ENCODE assay signal across 9 mouse cellular contexts in genomic region chr8:94812645-94813098, GRCm38 (mm10). TPM values are rescaled to one million over a fixed set of nuclear protein-coding genes. Genes with fewer than 3 reads are reported as not detected.
DNase-seq lines count a peak whose midpoint lies in the region; ATAC-seq and TF ChIP-seq lines count a peak whose summit lies in the region.
"Had no signal": no experiment of that assay in that cellular context is flagged by ENCODE, and none has a peak within 500 bp of the region (broad histone marks: within the 10 kb centered on the region; RNA-seq: fewer than 3 reads in every experiment).

No protein-coding gene starts in this region.

- dilution Hi-C loops in CH12.LX (cut with MboI; ENCODE audit: extremely low pct_ligation_motif_present, extremely low pct_unique_long_range_greater_than_20kb, low sequenced_read_pairs): no loop called here

- H3K27me3 ChIP-seq in CH12.LX (replicated peaks): no peaks in the 10 kb centered on the region
- no peaks in the 10 kb centered on the region for H3K27me3 ChIP-seq in forebrain, embryonic 11.5 days (ENCODE audit: control insufficient read depth, insufficient read depth, low read length)
- H3K27me3 ChIP-seq in heart, embryonic 15.5 days: 0 out of 2 replicates have a peak, but pooled peaks cover 2% of the 10 kb centered on the region
- no peaks in the 10 kb centered on the region for H3K27me3 ChIP-seq in liver, adult 2 months (ENCODE audit: control insufficient read depth, insufficient read depth, low read length)
- no peaks in the 10 kb centered on the region for H3K27me3 ChIP-seq in stomach, embryonic 16.5 days (ENCODE audit: control insufficient read depth, insufficient read depth, low read length)

- H3K79me2 ChIP-seq in CH12.LX (replicated peaks; ENCODE audit: control insufficient read depth, extremely low read depth, insufficient read depth, poor library complexity, severe bottlenecking): no peaks in the 10 kb centered on the region
- H3K79me2 ChIP-seq in liver, adult 2 months (ENCODE audit: control insufficient read depth, insufficient read depth, low read length): no peaks in the 10 kb centered on the region

- in situ Hi-C loops in CH12.LX (cut with MboI; ENCODE audit: low pct_ligation_motif_present, low pct_unique_long_range_greater_than_20kb, low sequenced_read_pairs): no loop called here

- no peak overlapping the region for H3K4me3 ChIP-seq in CH12.LX (replicated peaks in 1 of 3; ENCODE audit: low read depth in 2 of 3, low read length in 2 of 3, poor library complexity in 1 of 3)
- no peak overlapping the region for H3K4me3 ChIP-seq in forebrain, embryonic 11.5 days (ENCODE audit: low read depth, low read length)
- H3K4me3 ChIP-seq in heart, embryonic 15.5 days: no peak overlapping the region
- no peak overlapping the region for H3K4me3 ChIP-seq in liver, adult 2 months (ENCODE audit: insufficient read depth, low read depth, low read length)
- no peak overlapping the region for H3K4me3 ChIP-seq in stomach, embryonic 16.5 days (replicated peaks; ENCODE audit: low read length)
- H3K4me3 ChIP-seq: erythroblast, embryonic 14.5 days had no signal

- H3K4me1 ChIP-seq in CH12.LX (ENCODE audit: control insufficient read depth in 1 of 2, insufficient read depth in 2 of 2): peaks cover 36 to 65% of the 10 kb centered on the region in 2 experiments
- peaks cover 3% of the 10 kb centered on the region; the same call in 1 of the 2 replicates for H3K4me1 ChIP-seq in forebrain, embryonic 11.5 days (replicated peaks; ENCODE audit: control insufficient read depth, insufficient read depth, low read length)
- H3K4me1 ChIP-seq in heart, embryonic 15.5 days (replicated peaks): peaks cover 3% of the 10 kb centered on the region; the same call in 1 of the 2 replicates
- H3K4me1 ChIP-seq in liver, adult 2 months (ENCODE audit: control insufficient read depth, insufficient read depth, low read length): no peaks in the 10 kb centered on the region
- no peaks in the 10 kb centered on the region for H3K4me1 ChIP-seq in stomach, embryonic 16.5 days (ENCODE audit: control insufficient read depth, insufficient read depth, low read length)

- no peaks in the 10 kb centered on the region for H3K9me3 ChIP-seq in CH12.LX (replicated peaks; ENCODE audit: low read length)
- H3K9me3 ChIP-seq in forebrain, embryonic 11.5 days (ENCODE audit: control insufficient read depth, low read length): no peaks in the 10 kb centered on the region
- H3K9me3 ChIP-seq in heart, embryonic 15.5 days (replicated peaks): no peaks in the 10 kb centered on the region
- H3K9me3 ChIP-seq in stomach, embryonic 16.5 days (replicated peaks; ENCODE audit: control insufficient read depth, low read length): no peaks in the 10 kb centered on the region

- peak; percentile 17 to 91; a peak in 2 of 4 replicates for TF ChIP-seq CTCF in CH12.LX (conservative IDR thresholded peaks at IDR 0.05 in 1 of 2, IDR thresholded peaks at IDR 0.05 in 1 of 2; ENCODE audit: low read depth in 2 of 2, low read length in 2 of 2)
- TF ChIP-seq CTCF in liver, adult 2 months (IDR thresholded peaks at IDR 0.05; ENCODE audit: low read depth, low read length): peak; percentile 48

- no peak overlapping the region for H3K27ac ChIP-seq in CH12.LX (ENCODE audit: insufficient read depth, low read depth)
- no peak overlapping the region for H3K27ac ChIP-seq in forebrain, embryonic 11.5 days (ENCODE audit: low read depth, low read length)
- no peak overlapping the region for H3K27ac ChIP-seq in heart, embryonic 15.5 days
- no peak overlapping the region for H3K27ac ChIP-seq in liver, adult 2 months (replicated peaks; ENCODE audit: insufficient read depth, low read depth, low read length)
- no peak overlapping the region for H3K27ac ChIP-seq in stomach, embryonic 16.5 days (ENCODE audit: low read length)

- peaks cover 0 to 8% of the 10 kb centered on the region in 2 experiments for H3K36me3 ChIP-seq in CH12.LX (replicated peaks in 1 of 2; ENCODE audit: control insufficient read depth in 1 of 2, insufficient read depth in 1 of 2, low read length in 1 of 2)
- no peaks in the 10 kb centered on the region for H3K36me3 ChIP-seq in forebrain, embryonic 11.5 days (ENCODE audit: control insufficient read depth, insufficient read depth, low read length)
- no peaks in the 10 kb centered on the region for H3K36me3 ChIP-seq in heart, embryonic 15.5 days
- H3K36me3 ChIP-seq in liver, adult 2 months (ENCODE audit: control insufficient read depth, insufficient read depth, low read length): no peaks in the 10 kb centered on the region
- H3K36me3 ChIP-seq in stomach, embryonic 16.5 days (ENCODE audit: control insufficient read depth, insufficient read depth, low read length): no peaks in the 10 kb centered on the region

- no peak overlapping the region for H3K9ac ChIP-seq in CH12.LX (ENCODE audit: insufficient read depth, low read depth)
- H3K9ac ChIP-seq in forebrain, embryonic 11.5 days (ENCODE audit: low read length): 0 out of 2 replicates have a peak overlapping the region, but pooled peaks have one; percentile 24
- no peak overlapping the region for H3K9ac ChIP-seq in heart, embryonic 15.5 days
- H3K9ac ChIP-seq in liver, adult 2 months (ENCODE audit: low read depth, low read length): no peak overlapping the region
- peak overlapping the region; percentile 58 for H3K9ac ChIP-seq in stomach, embryonic 16.5 days (ENCODE audit: low read length)

- peak; percentile 88 for TF ChIP-seq RAD21 in CH12.LX (IDR thresholded peaks at IDR 0.05; ENCODE audit: low read depth, low read length)

- no peak for TF ChIP-seq EP300 in CH12.LX (IDR thresholded peaks at IDR 0.05; ENCODE audit: low read length)

- DNase-seq in CH12.LX (ENCODE audit: extremely low read depth): peak; percentile 92
- DNase-seq in c-Kit-positive CD71-negative TER-119-negative erythroid progenitor cells, embryonic 14.5 days (ENCODE audit: low read depth): peak; percentile 91
- DNase-seq in forebrain, embryonic 11.5 days (ENCODE audit: low spot score): peak; percentile 85
- DNase-seq in kidney, postnatal 10 days: peak; percentile 91
- DNase-seq in liver, adult 2 months (ENCODE audit: extremely low read depth, low read depth, low spot score): peak; percentile 59
- DNase-seq in neural tube, embryonic 10.5 days (ENCODE audit: extremely low spot score, low spot score): peak; percentile 86

- 27% methylated on average over 6 of the region's 6 CpGs for WGBS in forebrain, embryonic 11.5 days
- 31% methylated on average over 6 of the region's 6 CpGs for WGBS in heart, embryonic 15.5 days
- 31% methylated on average over 6 of the region's 6 CpGs for WGBS in liver, adult 2 months
- 29% methylated on average over 6 of the region's 6 CpGs for WGBS in stomach, embryonic 16.5 days

- TF ChIP-seq POLR2A in CH12.LX (IDR thresholded peaks at IDR 0.05; ENCODE audit: low read depth, low read length): 0 out of 2 replicates have a peak, but pooled peaks have one; percentile 22
- TF ChIP-seq POLR2A in liver, adult 2 months (IDR thresholded peaks at IDR 0.05; ENCODE audit: extremely low read depth, insufficient read depth, low read length): no peak

- no peak overlapping the region for H3K4me2 ChIP-seq in CH12.LX (ENCODE audit: insufficient read depth, low read depth, poor library complexity, severe bottlenecking)
- peak overlapping the region; percentile 28; the same call in 1 of the 2 replicates for H3K4me2 ChIP-seq in forebrain, embryonic 11.5 days (ENCODE audit: low read depth, low read length, severe bottlenecking)
- peak overlapping the region; percentile 40; the same call in 1 of the 2 replicates for H3K4me2 ChIP-seq in heart, embryonic 15.5 days
- peak overlapping the region; percentile 31; the same call in 1 of the 2 replicates for H3K4me2 ChIP-seq in stomach, embryonic 16.5 days (ENCODE audit: low read depth, low read length)

- peak; percentile 61 for ATAC-seq in forebrain, embryonic 11.5 days (replicated peaks; ENCODE audit: low FRiP score)
- ATAC-seq in heart, embryonic 15.5 days (replicated peaks; ENCODE audit: insufficient number of reproducible peaks, insufficient read depth, low FRiP score, low read depth): no peak; the same call in 1 of the 2 replicates
- ATAC-seq in stomach, embryonic 16.5 days (ENCODE audit: insufficient read depth, low FRiP score): peak; percentile 56; the same call in 1 of the 2 replicates

RNA-seq across cellular contexts. Expression of gene Ccl17, which starts 2.4 kb away (rescaled TPM):
- 2.1 and 2.2 TPM in 2 replicates for total RNA-seq in CH12.LX (2012; rRNA removed)
- total RNA-seq in CH12.LX (2014; rRNA removed): 2.5 and 2.6 TPM in 2 replicates
- 1.3 and 2.5 TPM in 2 replicates for polyA plus RNA-seq in CH12.LX (2012; ENCODE audit: insufficient read length, low read depth)
- not detected in 2 replicates for polyA plus RNA-seq in forebrain, embryonic 11.5 days (2014; fragmentation: Nextera tagmentation; extraction: Ambion mirVana)
- polyA plus RNA-seq in heart, embryonic 15.5 days (2015; fragmentation: Nextera tagmentation; extraction: Ambion mirVana): 0.26 TPM in 1 of 2 replicates, not detected in the other
- total RNA-seq in liver, adult 2 months (2014; rRNA removed): not detected in 2 replicates
- polyA plus RNA-seq in liver, adult 2 months (2012; rRNA removed): 0.21 and 0.22 TPM in 2 replicates
- polyA plus RNA-seq in stomach, embryonic 16.5 days (2015; fragmentation: Nextera tagmentation; extraction: Ambion mirVana): 0.30 TPM in 1 of 2 replicates, not detected in the other
- polyA plus RNA-seq: erythroblast, embryonic 14.5 days had no signal

RNA-seq across cellular contexts. Expression of gene Coq9, which starts 25.4 kb away (rescaled TPM):
- total RNA-seq in CH12.LX (2012; rRNA removed) (68.5 and 82.2 TPM in 2 replicates), CH12.LX (2014; rRNA removed) (44.2 and 48.5 TPM in 2 replicates)
- polyA plus RNA-seq in CH12.LX (2012; ENCODE audit: insufficient read length, low read depth): 68.8 and 97.0 TPM in 2 replicates
- polyA plus RNA-seq in forebrain, embryonic 11.5 days (2014; fragmentation: Nextera tagmentation; extraction: Ambion mirVana): 53.7 and 60.5 TPM in 2 replicates
- 163 and 166 TPM in 2 replicates for polyA plus RNA-seq in heart, embryonic 15.5 days (2015; fragmentation: Nextera tagmentation; extraction: Ambion mirVana)
- 148 and 183 TPM in 2 replicates for total RNA-seq in liver, adult 2 months (2014; rRNA removed)
- polyA plus RNA-seq in liver, adult 2 months (2012; rRNA removed): 280 and 359 TPM in 2 replicates
- polyA plus RNA-seq in stomach, embryonic 16.5 days (2015; fragmentation: Nextera tagmentation; extraction: Ambion mirVana): 84.6 and 94.3 TPM in 2 replicates

RNA-seq across cellular contexts. Expression of gene Ciapin1, which starts 25.5 kb away (rescaled TPM):
- 83.1 and 99.8 TPM in 2 replicates for total RNA-seq in CH12.LX (2012; rRNA removed)
- total RNA-seq in CH12.LX (2014; rRNA removed): 89.4 and 97.1 TPM in 2 replicates
- 139 and 189 TPM in 2 replicates for polyA plus RNA-seq in CH12.LX (2012; ENCODE audit: insufficient read length, low read depth)
- polyA plus RNA-seq in forebrain, embryonic 11.5 days (2014; fragmentation: Nextera tagmentation; extraction: Ambion mirVana): 144 and 152 TPM in 2 replicates
- 77.7 and 88.6 TPM in 2 replicates for polyA plus RNA-seq in heart, embryonic 15.5 days (2015; fragmentation: Nextera tagmentation; extraction: Ambion mirVana)
- total RNA-seq in liver, adult 2 months (2014; rRNA removed): 9.5 and 11.9 TPM in 2 replicates
- 48.9 and 57.3 TPM in 2 replicates for polyA plus RNA-seq in liver, adult 2 months (2012; rRNA removed)
- polyA plus RNA-seq in stomach, embryonic 16.5 days (2015; fragmentation: Nextera tagmentation; extraction: Ambion mirVana): 78.3 and 84.7 TPM in 2 replicates

RNA-seq across cellular contexts. Expression of gene Cx3cl1, which starts 40.9 kb away (rescaled TPM):
- total RNA-seq in CH12.LX (2012; rRNA removed) (2.5 and 3.7 TPM in 2 replicates), CH12.LX (2014; rRNA removed) (0.19 TPM in 1 of 2 replicates, not detected in the other)
- polyA plus RNA-seq in CH12.LX (2012; ENCODE audit: insufficient read length, low read depth): 4.2 and 4.6 TPM in 2 replicates
- 8.8 and 9.4 TPM in 2 replicates for polyA plus RNA-seq in forebrain, embryonic 11.5 days (2014; fragmentation: Nextera tagmentation; extraction: Ambion mirVana)
- 9.4 and 9.7 TPM in 2 replicates for polyA plus RNA-seq in heart, embryonic 15.5 days (2015; fragmentation: Nextera tagmentation; extraction: Ambion mirVana)
- total RNA-seq in liver, adult 2 months (2014; rRNA removed): 0.55 and 1.0 TPM in 2 replicates
- polyA plus RNA-seq in liver, adult 2 months (2012; rRNA removed): 0.82 and 1.1 TPM in 2 replicates
- 11.6 and 16.4 TPM in 2 replicates for polyA plus RNA-seq in stomach, embryonic 16.5 days (2015; fragmentation: Nextera tagmentation; extraction: Ambion mirVana)

RNA-seq across cellular contexts. Expression of gene Polr2c, which starts 44.6 kb away (rescaled TPM):
- total RNA-seq in CH12.LX (2012; rRNA removed): 93.2 and 102 TPM in 2 replicates
- total RNA-seq in CH12.LX (2014; rRNA removed): 120 and 130 TPM in 2 replicates
- 134 and 141 TPM in 2 replicates for polyA plus RNA-seq in CH12.LX (2012; ENCODE audit: insufficient read length, low read depth)
- 156 and 173 TPM in 2 replicates for polyA plus RNA-seq in forebrain, embryonic 11.5 days (2014; fragmentation: Nextera tagmentation; extraction: Ambion mirVana)
- 107 and 122 TPM in 2 replicates for polyA plus RNA-seq in heart, embryonic 15.5 days (2015; fragmentation: Nextera tagmentation; extraction: Ambion mirVana)
- total RNA-seq in liver, adult 2 months (2014; rRNA removed): 27.4 and 31.7 TPM in 2 replicates
- polyA plus RNA-seq in liver, adult 2 months (2012; rRNA removed): 44.1 and 47.3 TPM in 2 replicates
- polyA plus RNA-seq in stomach, embryonic 16.5 days (2015; fragmentation: Nextera tagmentation; extraction: Ambion mirVana): 128 and 129 TPM in 2 replicates

Comparison
In these comparisons a context has a peak if more than half of its experiments do, and no peak if none do; other contexts are left out.
1. H3K9ac ChIP-seq: peak in forebrain, embryonic 11.5 days (single experiment) and stomach, embryonic 16.5 days (single experiment); none in CH12.LX (single experiment), heart, embryonic 15.5 days (single experiment) and liver, adult 2 months (single experiment).
2. Peak in every context shown above with its lines, with median percentiles within 50 percentile points of each other: DNase-seq.